Mouse (Mus musculus) cerebellum, adult 2 months (tissue): ENCODE measurements around the gene Ccdc189.

Experiments
- CTCF ChIP-seq: fragments of 200-500 bp; IDR thresholded peaks from 2 replicates; pipeline ENCODE4 v1.5.1; 2011; ENCODE audit warnings: low read depth, mild to moderate bottlenecking, control low read depth, low read length, moderate library complexity, borderline replicate concordance; ENCODE audit not compliant: insufficient read depth
- POLR2A ChIP-seq: fragments of 200-500 bp; IDR thresholded peaks from 2 replicates; pipeline ENCODE4 v1.6.1; 2011; ENCODE audit warnings: low read length, control low read depth, borderline replicate concordance; ENCODE audit not compliant: insufficient read depth

DNA sequence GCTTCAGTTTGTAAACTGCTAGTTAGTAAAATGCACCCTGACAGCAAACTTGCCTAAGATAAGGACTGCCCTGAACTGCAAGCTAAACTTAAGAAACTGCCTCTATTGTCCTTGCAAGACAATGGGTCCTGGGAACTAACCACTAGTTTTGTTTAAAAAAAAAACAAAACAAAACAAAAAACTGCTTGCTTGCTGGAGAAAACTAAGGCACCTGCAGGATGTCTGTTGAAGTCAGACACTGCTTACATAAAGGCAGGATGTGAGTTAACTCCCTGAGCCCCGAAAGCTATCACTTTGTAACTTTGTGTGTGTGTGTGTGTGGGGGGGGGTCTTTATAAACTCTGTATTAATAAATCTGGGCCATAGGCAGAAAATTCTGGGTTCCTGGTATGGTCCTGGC lies 28.5 kb upstream of the Ccdc189 start:
- TF ChIP-seq POLR2A (no peak), CTCF (no peak)
